Mouse (Mus musculus) inflammation-experienced regulatory T-cells, adult 6 months (primary cell): ENCODE measurements around the gene Olfr1375. TPM values are rescaled to one million over a fixed set of nuclear protein-coding genes. Genes with fewer than 3 reads are reported as not detected.
"Not testable (repeated sequence)": the region's sequence is repeated elsewhere in the genome, so short reads cannot be mapped to it uniquely, and the experiment has no call there.

Experiments used
- ATAC-seq: one replicate; pipeline ENCODE4 v1.8.0; 2017
- polyA plus RNA-seq, 3 experiments: library from polyadenylated mRNA; unstranded; fragments of 100-300 nt; shearing (Covaris generic); gene quantifications; one replicate each; pipeline ENCODE4 v1.2.1; 2017

Olfr1375 gene
- not detected for polyA plus RNA-seq

DNA sequence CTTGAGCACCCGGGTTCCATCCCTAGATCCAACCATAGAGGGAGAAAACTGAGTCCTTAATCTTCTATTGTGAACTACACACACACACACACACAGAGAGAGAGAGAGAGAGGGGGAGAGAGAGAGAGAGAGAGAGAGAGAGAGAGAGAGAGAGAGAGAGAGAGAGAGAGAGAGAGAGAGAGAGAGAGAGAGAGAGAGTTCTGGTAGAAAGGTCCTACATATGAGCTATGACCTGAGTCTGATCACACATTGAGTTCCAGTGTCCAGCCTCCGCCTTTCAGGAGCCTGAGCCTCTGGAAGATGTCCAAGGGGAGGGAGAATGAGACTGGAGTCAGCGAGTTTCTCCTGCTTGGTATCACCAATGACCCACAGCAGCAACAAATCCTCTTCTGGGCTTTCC is at the start of gene Olfr1375:
Olfr1375 (plus strand) TSS at position 301 of the 400 bp plus-strand sequence.
- ATAC-seq = not testable (repeated sequence)

DNA sequence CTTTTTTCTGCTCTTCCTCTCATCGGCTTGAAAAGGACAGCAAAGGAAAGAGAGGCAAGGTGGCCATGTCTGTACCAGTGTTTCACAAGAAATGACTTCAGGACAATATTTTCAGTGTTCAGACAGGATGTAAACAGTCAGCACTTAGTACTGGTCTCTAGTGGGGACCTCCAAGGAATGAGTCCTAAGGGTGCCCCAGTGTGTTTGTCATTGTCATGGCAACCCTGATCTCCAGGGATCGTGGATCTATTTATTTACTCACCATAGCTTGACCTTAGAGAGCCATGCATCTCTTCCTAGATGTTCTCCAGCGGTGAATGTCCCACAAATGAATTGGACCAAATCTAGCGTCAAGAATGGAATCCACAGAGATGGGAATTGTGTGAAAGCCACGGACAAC is 44.6 kb upstream of the Olfr1375 start, which contains the start of gene Olfr51:
Olfr51 (plus strand) TSS at position 301 of the 400 bp plus-strand sequence.
- no peak for ATAC-seq

DNA sequence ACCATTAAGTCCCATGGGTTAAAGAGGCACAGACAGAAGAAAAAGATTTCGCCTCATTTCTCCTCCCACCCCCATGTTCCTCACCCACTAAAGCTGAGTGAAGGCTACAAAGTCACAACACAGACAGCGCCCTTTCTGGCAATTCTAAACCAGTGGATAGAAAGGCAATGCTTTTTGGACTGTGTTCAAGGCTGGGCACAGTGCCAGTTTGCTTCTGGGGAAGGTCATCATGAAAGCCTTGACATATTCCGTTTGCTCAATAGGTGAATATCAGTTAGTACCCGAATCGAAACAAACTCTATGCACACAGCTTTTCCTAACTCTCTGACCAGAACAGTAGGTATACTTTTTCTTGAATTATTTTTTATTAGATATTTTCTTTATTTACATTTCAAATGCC is 36.1 kb upstream of the Olfr1375 start:
- ATAC-seq = no peak

DNA sequence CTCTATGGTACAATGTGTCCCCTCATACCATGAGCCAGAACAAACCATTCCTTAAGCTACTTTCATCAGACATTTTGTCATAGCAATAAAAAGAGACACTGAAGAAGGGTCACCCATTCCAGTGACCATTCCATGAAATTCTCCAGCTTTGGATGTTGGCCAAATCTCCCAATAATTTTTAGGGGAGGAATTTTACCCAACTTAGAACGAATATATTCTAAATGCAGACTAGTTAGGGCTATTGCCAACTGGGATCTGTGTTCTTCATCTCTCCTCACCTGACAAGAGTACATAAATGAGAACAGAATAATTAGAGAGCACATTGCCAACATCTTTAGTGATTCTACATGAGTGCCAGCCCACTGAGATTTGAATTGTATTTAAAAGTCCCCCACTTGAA is 34.0 kb upstream of the Olfr1375 start, which contains the start of gene Olfr54:
Olfr54 (plus strand) TSS at position 301 of the 400 bp plus-strand sequence.
- ATAC-seq = no peak

DNA sequence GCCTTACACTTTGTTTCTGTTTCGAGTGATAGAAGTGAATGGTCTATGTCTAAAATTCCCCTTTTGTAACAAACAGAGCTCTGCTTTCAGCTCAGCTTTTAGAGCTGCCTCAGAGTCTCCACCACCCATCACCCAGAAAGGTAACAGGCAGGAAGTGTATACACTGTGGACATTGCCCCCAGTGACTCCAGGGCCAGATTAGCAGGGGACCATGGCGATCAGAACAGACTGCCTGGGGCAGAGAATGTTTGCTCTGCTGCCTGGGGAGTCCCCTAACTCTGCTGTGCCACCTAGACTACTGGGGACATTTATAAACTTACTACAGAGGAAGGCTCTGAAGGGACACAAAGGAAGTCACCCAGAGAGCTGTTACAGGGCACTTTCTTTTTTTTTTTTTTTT is 31.6 kb upstream of the Olfr1375 start:
- no peak for ATAC-seq

DNA sequence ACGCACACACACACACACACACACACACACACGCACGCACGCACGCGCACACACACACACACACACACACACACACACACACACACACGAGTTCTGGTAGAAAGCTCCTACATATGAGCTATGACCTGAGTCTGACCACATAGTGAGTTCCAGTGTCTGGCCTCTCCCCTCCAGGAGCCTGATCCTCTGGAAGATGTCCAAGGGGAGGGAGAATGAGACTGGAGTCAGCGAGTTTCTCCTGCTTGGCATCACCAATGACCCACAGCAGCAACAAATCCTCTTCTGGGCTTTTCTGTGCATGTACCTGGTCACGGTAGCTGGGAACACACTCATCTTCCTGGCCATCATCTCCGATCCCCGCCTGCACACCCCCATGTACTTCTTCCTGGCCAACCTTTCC is 21.1 kb upstream of the Olfr1375 start:
- ATAC-seq = not testable (repeated sequence)

DNA sequence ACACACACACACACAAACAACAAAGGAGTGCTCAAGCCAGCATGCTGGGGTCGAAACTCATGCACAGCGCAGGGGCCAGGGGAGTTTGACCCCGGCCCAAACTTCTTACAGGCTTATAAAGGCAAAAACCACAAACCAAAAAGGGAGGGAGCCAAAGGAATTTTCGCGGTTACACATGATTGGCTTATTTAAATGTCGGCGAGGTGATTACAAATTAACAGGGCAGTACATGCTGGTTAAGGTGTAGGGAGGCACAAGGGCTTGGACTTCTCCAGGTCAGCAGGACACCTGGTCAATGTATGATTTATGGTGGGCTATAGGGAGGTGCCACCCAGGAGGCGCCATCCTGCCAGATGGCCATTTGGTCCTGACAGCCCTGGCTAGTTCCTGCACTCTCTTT is 18.5 kb upstream of the Olfr1375 start:
- not testable (repeated sequence) for ATAC-seq

DNA sequence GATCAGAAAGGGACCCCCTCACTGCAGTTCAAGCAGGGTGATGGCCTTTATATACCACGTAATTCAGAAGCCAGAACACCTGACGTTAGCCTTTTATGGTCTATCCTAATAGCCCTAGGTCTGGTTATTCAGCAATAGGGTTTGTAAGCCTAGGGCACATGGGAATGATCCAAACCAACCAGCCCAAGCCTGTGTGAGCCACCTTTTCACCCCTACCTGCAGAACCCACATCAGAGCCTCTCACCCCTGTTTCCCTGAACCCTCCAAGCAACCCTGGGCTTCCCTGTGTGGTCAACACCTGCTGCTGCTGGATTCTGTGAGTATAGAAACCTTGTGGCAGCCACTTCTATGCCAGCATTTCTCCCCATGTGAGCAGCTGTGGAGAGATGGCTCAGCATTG is 17.7 kb upstream of the Olfr1375 start:
- ATAC-seq = no peak

DNA sequence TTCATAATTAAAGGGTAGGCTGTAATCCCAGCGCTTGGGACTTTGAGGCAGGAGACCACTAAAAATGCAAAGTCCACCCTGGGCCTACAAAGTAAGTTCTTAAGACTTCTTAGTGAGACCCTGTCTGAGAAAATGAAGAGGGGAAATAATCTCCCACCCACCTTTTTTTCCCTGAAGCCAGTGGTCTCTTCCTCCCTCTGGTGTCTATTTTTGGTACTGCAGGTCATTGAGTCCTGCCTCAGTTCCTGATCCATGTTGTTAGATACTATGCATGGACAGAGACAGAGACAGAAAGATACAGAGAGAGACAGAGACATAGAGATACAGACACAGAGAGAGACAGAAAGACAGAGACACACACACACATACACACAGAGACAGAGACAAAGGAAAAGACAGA is 15.1 kb upstream of the Olfr1375 start:
- no peak for ATAC-seq

DNA sequence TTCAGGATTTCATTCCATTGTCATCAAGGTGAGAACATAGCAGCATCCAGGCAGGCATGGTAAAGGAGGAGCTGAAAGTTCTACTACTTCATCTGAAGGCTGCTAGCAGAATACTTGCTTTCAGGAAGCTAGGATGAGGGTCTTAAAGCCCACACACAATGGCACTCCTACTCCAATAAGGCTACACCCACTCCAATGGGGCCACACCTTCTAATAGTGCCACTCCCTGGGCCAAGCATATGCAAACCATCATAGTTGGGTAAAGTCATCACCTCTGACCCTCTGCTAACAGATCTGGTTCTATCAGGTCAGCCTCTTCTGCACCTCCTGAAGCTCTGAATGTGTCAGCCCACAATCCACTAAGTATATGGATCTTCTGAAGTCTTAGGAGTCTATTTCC is 13.8 kb upstream of the Olfr1375 start:
- ATAC-seq = not testable (repeated sequence)

DNA sequence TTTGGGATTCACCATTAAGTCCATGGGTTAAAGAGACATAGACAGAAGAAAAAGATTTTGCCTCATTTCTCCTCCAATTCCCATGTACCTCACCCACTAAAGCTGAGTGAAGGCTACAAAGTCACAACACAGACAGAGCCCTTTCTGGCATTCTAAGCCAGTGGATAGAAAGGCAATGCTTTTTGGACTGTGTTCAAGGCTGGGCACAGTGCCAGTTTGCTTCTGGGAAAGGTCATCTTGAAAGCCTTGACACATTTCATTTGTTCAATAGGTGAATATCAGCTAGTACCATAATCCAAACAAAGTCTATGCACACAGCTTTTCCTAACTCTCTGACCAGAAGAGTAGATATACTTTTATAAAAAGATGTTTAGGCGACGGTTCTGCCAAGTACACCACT is 12.0 kb upstream of the Olfr1375 start:
- no peak for ATAC-seq

DNA sequence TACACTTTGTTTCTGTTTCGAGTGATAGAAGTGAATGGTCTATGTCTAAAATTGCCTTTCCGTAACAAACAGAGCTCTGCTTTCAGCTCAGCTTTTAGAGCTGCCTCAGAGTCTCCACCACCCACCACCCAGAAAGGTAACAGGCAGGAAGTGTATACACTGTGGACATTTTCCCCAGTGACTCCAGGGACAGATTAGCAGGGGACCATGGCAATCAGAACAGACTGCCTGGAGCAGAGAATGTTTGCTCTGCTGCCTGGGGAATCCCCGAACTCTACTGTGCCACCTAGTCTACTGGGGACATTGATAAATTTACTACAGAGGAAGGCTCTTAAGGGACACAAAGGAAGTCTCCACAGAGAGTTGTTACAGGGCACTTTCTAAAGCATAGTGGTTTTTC is 3.1 kb upstream of the Olfr1375 start:
- ATAC-seq = not testable (repeated sequence)

DNA sequence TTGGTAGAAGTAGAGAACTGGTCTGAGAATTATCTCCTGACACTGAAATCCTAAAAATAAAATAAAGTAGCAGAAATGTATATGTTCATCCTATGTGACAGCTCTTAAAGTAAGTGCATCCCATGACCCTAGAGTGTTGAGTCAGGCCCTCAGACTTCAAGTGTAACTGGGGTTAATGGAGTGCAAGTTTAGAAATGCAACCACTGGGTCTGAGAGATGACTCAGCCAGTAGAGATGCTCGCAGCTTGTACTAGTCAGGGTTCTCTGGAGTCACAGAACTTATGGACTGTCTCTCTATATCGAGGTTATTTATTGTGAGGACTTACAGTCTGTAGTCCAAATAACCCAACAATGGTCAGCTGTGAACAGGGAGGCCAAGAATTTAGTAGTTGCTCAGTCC is 3.8 kb downstream of the Olfr1375 start:
- ATAC-seq = no peak

DNA sequence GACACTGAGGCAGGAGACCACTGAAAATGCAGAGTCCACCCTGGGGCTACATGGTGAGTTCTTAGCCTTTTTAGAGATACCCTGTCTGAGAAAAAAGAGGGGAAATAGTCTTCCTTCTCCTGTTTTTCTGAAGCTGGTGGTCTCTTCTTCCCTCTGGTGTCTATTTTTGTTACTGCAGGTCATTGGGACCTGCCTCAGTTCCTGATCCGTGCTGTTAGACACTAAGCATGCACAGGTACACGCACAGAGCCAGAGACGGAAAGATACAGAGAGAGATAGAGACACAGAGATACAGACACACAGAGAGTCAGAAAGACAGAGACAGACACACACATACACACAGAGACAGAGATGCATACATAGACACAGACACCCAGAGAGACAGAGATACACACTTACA is 5.3 kb downstream of the Olfr1375 start:
- no peak for ATAC-seq

DNA sequence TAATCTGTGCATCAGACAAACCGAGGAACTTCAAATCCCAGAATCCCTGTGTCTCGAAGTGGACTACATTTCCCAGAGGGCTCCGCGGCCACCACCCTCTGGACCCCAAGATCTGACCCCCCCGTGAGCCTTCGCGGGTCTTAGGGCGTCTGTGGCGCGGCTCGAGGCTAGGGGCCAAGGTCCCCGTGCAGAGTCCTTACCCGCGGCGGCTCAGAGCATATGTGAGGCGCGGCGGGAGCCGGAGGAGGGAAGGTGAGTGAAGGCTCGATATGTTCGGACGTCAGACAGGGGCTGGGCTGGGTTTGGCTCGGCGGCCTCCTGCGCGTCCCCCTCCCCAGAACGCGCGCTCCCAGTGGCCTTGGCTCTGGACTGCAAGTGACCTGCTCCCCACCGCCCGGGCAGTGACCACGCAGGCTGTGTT is 11.3 kb downstream of the Olfr1375 start, which contains the start of gene Zfp354a:
Zfp354a (plus strand) TSS at position 107 of the 421 bp plus-strand sequence.
- no peak for ATAC-seq

DNA sequence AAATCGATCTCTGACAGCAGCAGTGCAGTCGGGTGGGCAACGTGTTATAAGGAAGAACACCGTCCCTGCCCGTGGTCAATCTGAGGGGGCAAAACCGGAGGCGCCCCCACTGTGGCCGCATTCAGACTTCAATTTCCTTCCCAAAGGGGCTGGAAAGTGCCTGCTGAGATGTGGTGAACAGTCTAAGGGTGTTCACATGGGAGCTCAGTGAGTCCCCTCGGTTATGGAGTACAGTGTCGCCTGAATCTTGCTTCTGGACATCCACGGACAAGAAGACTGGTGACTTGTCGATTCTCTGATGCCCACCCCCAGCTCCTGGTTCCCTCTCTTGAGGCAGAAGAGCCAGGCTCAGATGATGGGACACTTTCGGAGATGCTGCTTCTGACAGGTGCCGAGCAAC is 11.7 kb downstream of the Olfr1375 start:
- no peak for ATAC-seq

DNA sequence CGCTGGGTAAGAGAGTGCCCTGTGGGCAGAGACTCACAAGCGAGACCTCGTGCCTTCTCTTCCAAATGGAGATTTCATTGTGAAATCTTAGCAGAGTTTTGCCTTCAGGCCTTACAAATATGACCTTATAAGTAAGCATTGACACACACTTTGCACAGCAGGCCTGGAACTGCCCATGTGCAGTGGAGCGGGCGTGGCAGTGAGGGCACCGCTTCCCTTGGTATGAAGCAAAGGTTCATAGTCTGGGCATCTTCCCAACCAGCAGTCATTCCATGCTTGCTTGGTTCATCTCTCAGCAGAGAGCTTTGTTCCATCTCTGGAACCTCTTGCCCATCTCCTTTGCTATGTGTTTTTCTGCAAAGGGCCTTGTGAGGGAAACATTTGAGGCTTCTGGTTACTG is 13.1 kb downstream of the Olfr1375 start:
- ATAC-seq = no peak

DNA sequence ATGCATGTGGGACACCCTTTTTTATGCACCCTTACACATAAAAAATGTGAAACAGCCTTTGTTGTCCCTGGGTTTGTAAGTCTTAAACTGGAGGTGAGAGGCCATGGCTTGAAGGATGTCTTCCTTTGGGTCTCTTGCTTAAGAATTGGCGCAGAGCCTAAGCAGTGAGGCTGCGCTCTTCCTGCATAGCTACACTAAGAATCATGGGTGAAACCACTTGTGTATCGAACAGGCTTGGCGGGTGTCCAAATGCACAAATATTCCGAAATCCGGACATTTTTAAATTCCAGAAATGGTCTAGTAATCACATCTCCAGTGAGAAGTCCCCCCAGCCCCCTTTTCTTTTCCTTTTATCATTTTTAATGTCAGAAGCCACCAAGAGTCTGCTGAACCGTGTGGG is 15.4 kb downstream of the Olfr1375 start:
- ATAC-seq = no peak

DNA sequence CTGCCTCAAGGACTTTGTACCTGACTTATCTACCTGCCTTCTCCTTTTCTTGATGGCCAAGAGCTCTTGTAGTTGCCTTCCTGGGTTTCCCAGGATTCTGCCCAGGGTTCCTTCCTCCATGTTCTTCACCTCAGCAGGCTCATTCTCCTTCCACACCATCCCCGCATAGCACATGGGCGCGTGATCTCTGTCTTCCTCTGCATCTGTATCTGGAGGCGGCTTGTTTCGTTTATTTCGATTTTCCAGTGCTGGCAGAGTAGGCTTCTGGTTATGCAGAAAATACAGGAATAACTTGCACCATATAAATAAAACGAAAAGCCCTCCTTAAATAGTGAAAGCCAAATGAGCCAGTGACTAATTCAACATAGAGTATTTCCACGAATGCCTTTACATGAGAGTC is 15.9 kb downstream of the Olfr1375 start:
- no peak for ATAC-seq

DNA sequence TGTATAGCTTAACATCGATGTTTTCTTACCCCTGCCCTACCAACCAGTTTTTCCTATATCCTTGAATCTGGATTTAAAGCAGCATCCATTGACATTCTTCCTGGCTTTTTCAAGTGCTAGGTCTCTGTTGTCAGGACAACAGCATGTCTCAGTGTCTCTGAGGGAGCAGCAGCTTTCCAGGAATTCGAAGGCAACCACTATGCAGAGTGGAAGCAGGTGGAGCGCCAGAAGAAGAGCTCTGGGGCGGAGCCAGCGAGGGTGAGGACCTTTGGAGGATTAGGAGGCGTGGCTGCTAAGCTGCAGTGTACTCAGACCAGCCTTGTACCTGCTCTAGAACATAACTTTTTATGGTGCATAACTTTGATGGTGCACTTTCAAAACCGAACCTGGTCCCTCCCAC is 36.6 kb downstream of the Olfr1375 start:
- no peak for ATAC-seq

DNA sequence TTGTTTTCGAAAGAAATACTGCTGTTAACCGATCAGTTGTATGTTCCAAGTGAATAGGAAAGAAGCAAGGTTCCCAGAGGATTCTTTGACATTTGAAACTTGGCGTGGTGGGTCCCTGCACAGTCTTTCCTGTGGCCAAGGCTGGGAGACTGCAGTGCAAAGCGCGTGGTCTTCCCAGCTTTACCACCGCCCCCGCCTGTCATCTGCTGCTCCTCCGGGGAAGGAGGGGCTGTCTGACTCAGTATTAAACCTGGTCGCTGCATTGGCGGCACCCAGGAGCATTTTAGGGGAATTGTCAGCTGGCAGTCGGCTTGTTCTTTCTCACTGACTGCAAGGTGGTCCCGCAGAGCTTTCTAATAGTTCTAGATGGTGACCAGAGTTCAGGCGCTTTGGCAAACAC is 37.4 kb downstream of the Olfr1375 start:
- ATAC-seq = no peak
